Mouse (Mus musculus) cortical plate, adult 2 months (tissue): Measurements from ENCODE around the gene Pcyox1.

ENCODE experiments used
- CTCF ChIP-seq: fragments of 200-500 bp; IDR thresholded peaks from 2 replicates; pipeline ENCODE4 v1.5.1; 2011; ENCODE audit warnings: mild to moderate bottlenecking, control low read depth, low read length; ENCODE audit not compliant: insufficient read depth; ENCODE audit errors: extremely low read depth
- POLR2A ChIP-seq: fragments of 200-500 bp; IDR thresholded peaks from 2 replicates; pipeline ENCODE4 v1.6.1; 2011; ENCODE audit warnings: mild to moderate bottlenecking, low read length, control low read depth; ENCODE audit not compliant: insufficient read depth; ENCODE audit errors: extremely low read depth

- TF ChIP-seq CTCF (no peak), POLR2A (no peak)
These were observed 11.4 kb downstream of the Pcyox1 start for GRCm38 (mm10) chr6:86385362-86386104.
